Mouse (Mus musculus) C2C12 (cell line): ENCODE results near the gene Aknad1.

Experiments used
- CTCF ChIP-seq: IDR thresholded peaks from one replicate; pipeline ENCODE4 v1.5.1; 2011; ENCODE audit not compliant: control insufficient read depth, insufficient read depth, insufficient read length
- MAX ChIP-seq: IDR thresholded peaks from one replicate; pipeline ENCODE4 v1.6.1; 2011; ENCODE audit warnings: mild to moderate bottlenecking, control low read depth
- MYOD1 ChIP-seq: IDR thresholded peaks from one replicate; pipeline ENCODE4 v1.6.1; 2011; ENCODE audit warnings: low read depth; ENCODE audit not compliant: control insufficient read depth, insufficient read length
- MYOG ChIP-seq: IDR thresholded peaks from one replicate; pipeline ENCODE4 v1.6.1; 2011; ENCODE audit not compliant: control insufficient read depth, insufficient read length; ENCODE audit errors: extremely low read depth

- TF ChIP-seq CTCF: no peak
- no peak for TF ChIP-seq MYOD1
- TF ChIP-seq MAX: no peak
- no peak for TF ChIP-seq MYOG
Measured at GRCm38 (mm10) chr3:108781884-108782270, 42.4 kb downstream of the Aknad1 start.
